Mouse (Mus musculus) heart, postnatal 0 days (tissue): ENCODE data around the gene Sox13. TPM values are rescaled to one million over a fixed set of nuclear protein-coding genes. Genes with fewer than 3 reads are reported as not detected.
A peak's percentile ranks its signal among the peaks of the same experiment; 100 is the strongest.

Experiments used
- ATAC-seq: fragments of 200-750 bp; cut with Nextera tagmentation; 2 replicates; pipeline ENCODE4 v1.8.0; 2017; ENCODE audit warnings: low read depth, moderate number of reproducible peaks, moderate library complexity; ENCODE audit not compliant: insufficient read depth
- DNase-seq: peaks from one replicate; pipeline ENCODE4 v3.0.0-alpha.2; 2016; ENCODE audit warnings: low spot score
- H3K27ac ChIP-seq: fragments of 300-500 bp; sonication (generic); 2 replicates; pipeline ENCODE4 v1.5.1; 2014; ENCODE audit warnings: low read depth, mild to moderate bottlenecking
- H3K27me3 ChIP-seq: fragments of 300-500 bp; sonication (generic); 2 replicates; pipeline ENCODE4 v1.6.1; 2014; ENCODE audit warnings: low read length, mixed read lengths; ENCODE audit not compliant: control insufficient read depth, insufficient read depth
- H3K36me3 ChIP-seq: fragments of 300-500 bp; sonication (generic); replicated peaks from 2 replicates; pipeline ENCODE4 v1.6.1; 2014; ENCODE audit warnings: low read length, mixed read lengths; ENCODE audit not compliant: control insufficient read depth, insufficient read depth
- H3K4me1 ChIP-seq: fragments of 300-500 bp; sonication (generic); 2 replicates; pipeline ENCODE4 v1.6.1; 2014; ENCODE audit warnings: antibody characterized with exemption; ENCODE audit not compliant: control insufficient read depth, insufficient read depth
- H3K4me2 ChIP-seq: fragments of 300-500 bp; sonication (generic); 2 replicates; pipeline ENCODE4 v1.6.1; 2014; ENCODE audit warnings: low read depth, mild to moderate bottlenecking, low read length, moderate library complexity
- H3K4me3 ChIP-seq: fragments of 300-500 bp; sonication (generic); 2 replicates; pipeline ENCODE4 v1.5.1; 2014; ENCODE audit warnings: low read depth, low read length
- H3K9ac ChIP-seq: fragments of 300-500 bp; sonication (generic); replicated peaks from 2 replicates; pipeline ENCODE4 v1.6.1; 2014; ENCODE audit warnings: low read depth, low read length, mixed read lengths
- H3K9me3 ChIP-seq: fragments of 300-500 bp; sonication (generic); replicated peaks from 2 replicates; pipeline ENCODE4 v1.6.1; 2016; ENCODE audit warnings: low read length; ENCODE audit not compliant: control insufficient read depth
- CTCF ChIP-seq: IDR thresholded peaks from 2 replicates; pipeline ENCODE4 v1.5.1; 2016; ENCODE audit warnings: antibody characterized with exemption, control low read depth, low read depth
- EP300 ChIP-seq: IDR thresholded peaks from 2 replicates; pipeline ENCODE4 v1.6.1; 2016; ENCODE audit warnings: antibody characterized with exemption, low read depth
- WGBS: fragments of 180-500 bp; shearing (Covaris S2); extraction: QIAGEN DNeasy Blood & Tissue Kit; methylation state at CpG from one replicate; pipeline ENCODE4 v1.1.7; 2014; 5-methylcytosine and 5-hydroxymethylcytosine counted together
- polyA plus RNA-seq: library from polyadenylated mRNA; unstranded; fragments of >200 nt; fragmentation: Nextera tagmentation; extraction: Ambion mirVana; gene quantifications from 2 replicates; pipeline ENCODE4 v1.2.1, GENCODE M21; 2015
- total RNA-seq: library from RNA; depleted of rRNA; stranded (reverse); fragments of >200 nt; gene quantifications from 2 replicates; pipeline ENCODE4 v1.2.3, GENCODE M21; 2014; ENCODE audit warnings: low replicate concordance

The Sox13 gene
- total and polyA plus RNA-seq, 2 experiments from 2014 or later, result 3.3 to 8.5 TPM

DNA sequence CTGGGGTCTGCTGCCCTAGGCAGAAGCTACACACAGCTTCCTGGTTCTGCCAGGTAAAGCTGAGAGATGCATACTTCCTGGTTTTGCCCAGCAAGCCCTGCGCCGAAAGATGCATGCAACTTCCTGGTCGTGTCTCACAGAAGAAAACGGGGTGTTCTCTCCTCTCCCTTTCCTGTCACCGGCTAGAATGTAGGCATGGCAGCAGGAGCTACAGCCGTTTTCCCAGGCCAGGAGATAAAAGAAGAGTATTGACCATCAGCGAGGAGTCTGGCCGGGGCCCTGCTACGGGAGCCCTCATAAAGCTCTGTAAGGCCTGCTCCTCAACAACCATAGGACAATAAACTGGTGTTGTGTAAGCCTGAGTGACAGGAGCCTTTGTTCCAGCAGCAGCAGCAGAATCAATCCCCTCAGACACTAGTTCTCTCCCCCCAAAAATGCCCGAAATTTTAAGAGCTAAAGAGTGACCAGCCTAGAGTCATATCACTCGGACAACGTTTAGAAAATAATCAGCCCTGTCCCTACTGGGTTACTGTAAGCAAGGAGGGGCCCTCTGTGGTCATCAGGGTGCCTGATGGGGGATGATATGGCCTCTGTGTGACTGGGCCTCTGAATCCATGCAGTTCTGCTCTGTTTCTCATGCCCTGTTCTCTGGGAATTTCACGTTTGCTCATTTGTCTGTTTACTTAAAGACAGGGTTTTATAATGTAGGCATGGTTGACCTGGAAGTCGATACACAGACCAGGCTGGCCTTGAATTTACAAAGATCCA, 13.9 kb upstream of the Sox13 start:
- Histone ChIP-seq H3K4me3 (no peak overlapping the region), H3K36me3 (no peaks in the 10 kb centered on the region), H3K9ac (no peak overlapping the region), H3K27ac (no peak overlapping the region), H3K4me1 (no peaks in the 10 kb centered on the region; the same call in 1 of the 2 replicates), H3K4me2 (no peak overlapping the region), H3K9me3 (peaks cover under 1% of the 10 kb centered on the region; the same call in 1 of the 2 replicates), H3K27me3 (no peaks in the 10 kb centered on the region)
- ATAC-seq, result no peak
- no peak for TF ChIP-seq CTCF
- TF ChIP-seq EP300, result no peak
- DNase-seq, result no peak
- 56% methylated on average over 14 of the region's 14 CpGs for WGBS

DNA sequence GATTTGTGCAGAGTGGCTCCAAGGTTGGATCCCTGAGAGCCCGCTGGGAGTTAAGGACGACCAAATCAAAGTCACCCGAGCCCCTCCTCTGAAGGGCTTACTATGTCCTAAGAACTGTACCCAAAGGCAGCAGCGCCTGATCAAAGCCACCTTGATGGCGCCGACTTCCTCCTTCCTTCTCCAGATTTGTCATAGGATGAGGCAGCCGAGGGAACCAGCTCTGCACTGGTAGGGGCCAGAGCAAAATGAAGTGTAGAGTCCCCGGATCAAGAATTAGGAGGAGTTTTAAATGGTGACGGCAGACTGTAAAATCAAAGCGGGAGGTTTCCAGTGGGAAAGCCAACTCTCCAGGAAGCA, 10.6 kb upstream of the Sox13 start:
- Histone ChIP-seq H3K27me3 (no peaks in the 10 kb centered on the region), H3K4me1 (no peaks in the 10 kb centered on the region; the same call in 1 of the 2 replicates), H3K36me3 (no peaks in the 10 kb centered on the region), H3K4me2 (peak overlapping the region; percentile 53), H3K27ac (no peak overlapping the region), H3K9me3 (peaks cover 6% of the 10 kb centered on the region; the same call in 1 of the 2 replicates), H3K9ac (0 out of 2 replicates have a peak overlapping the region, but pooled peaks have one; percentile 14), H3K4me3 (peak overlapping the region; percentile 32)
- WGBS, result 24% methylated on average over 10 of the region's 10 CpGs
- DNase-seq (no peak), ATAC-seq (no peak)
- no peak for TF ChIP-seq EP300
- TF ChIP-seq CTCF, result no peak

DNA sequence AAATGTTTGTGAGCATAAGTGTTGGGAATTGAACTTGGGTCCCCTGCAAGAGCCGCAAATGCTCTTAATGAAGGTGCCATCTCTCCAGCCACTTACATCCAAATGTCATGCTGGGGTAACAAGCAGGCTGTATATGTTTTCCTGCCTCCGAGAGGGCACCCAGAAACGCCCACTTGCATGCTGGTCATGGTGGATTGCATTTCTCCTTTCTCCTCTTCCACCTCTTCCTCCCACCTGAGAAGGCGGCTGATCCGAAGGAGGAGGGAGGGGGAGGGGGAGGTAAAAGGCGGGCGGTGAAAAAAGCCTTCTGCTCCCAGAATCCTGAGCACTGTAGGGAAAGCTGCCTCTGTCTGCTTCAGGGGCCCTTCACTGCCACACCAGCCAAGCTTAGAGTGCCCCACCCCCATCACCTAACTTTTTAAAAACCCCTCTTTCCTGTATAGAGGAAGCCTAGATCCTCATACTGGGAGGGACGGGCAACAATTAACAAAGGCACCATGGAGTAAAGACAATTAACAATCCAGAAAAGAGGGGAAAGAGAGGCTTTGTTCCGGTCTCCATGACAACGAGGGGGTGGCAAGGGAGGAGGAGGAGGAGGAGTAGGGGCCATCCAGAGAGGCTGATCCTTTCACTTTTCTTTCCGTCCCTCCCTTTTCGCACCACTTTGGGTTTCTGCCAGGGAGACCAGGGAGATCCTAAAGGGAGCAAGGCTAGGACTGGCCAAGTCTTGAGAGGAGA, 10.0 kb upstream of the Sox13 start:
- WGBS, result 24% methylated on average over 10 of the region's 12 CpGs
- H3K4me3 ChIP-seq, result peak overlapping the region; percentile 32
- H3K9me3 ChIP-seq, result peaks cover 11% of the 10 kb centered on the region; the same call in 1 of the 2 replicates
- no peaks in the 10 kb centered on the region; the same call in 1 of the 2 replicates for H3K4me1 ChIP-seq
- no peaks in the 10 kb centered on the region for H3K36me3 ChIP-seq
- ATAC-seq, result 0 out of 2 replicates have a peak, but pooled peaks have one; percentile 30
- H3K27me3 ChIP-seq, result no peaks in the 10 kb centered on the region
- H3K4me2 ChIP-seq, result peak overlapping the region; percentile 53
- H3K27ac ChIP-seq, result no peak overlapping the region
- H3K9ac ChIP-seq, result 0 out of 2 replicates have a peak overlapping the region, but pooled peaks have one; percentile 14
- TF ChIP-seq CTCF (no peak), EP300 (no peak)
- DNase-seq, result peak; percentile 20

DNA sequence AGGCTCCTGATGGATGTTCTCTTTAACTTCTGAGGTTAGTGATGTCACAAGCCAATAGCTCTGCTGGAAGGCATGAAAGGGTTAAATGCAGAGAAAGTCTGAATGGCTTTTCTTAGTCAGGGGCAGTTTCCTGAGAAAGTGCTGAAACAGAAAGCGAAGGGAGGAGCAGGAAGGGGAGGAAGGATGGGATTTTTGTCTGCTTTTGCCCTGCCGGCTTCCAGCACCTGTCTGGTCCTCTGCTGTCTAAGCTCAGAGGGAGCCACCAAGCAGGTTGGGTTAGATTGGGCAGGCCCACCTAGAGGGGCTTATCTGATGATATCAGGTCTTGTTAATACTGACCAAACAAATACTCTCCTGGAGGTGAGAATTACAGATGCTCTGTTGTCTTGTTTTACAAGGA, 8.4 kb upstream of the Sox13 start:
- WGBS, result 56% methylated on average over 2 of the region's 2 CpGs
- Histone ChIP-seq H3K4me1 (no peaks in the 10 kb centered on the region; the same call in 1 of the 2 replicates), H3K4me3 (no peak overlapping the region), H3K27me3 (no peaks in the 10 kb centered on the region), H3K9ac (no peak overlapping the region), H3K36me3 (no peaks in the 10 kb centered on the region), H3K4me2 (no peak overlapping the region), H3K9me3 (peaks cover 12% of the 10 kb centered on the region; the same call in 1 of the 2 replicates), H3K27ac (no peak overlapping the region)
- DNase-seq (no peak), ATAC-seq (no peak)
- TF ChIP-seq EP300, result no peak
- no peak for TF ChIP-seq CTCF

DNA sequence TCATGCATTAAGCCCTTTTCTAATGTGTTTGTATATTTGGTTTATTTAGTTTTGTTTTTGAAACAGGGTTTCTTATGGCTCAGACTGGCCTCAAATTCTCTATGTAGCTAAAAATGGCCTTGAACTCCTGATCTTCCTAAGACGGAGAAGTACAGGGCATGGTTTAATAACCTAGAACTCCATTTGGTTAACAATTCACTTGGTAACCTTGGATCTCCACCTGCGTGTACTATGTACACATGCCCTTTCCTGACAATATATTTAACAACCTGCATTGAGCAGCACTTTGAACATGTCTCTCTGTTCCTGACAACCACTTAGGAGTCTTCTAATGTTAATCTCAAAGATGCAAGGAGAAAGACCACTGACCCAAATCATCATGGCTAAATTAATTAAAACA, 7.0 kb upstream of the Sox13 start:
- H3K27me3 ChIP-seq, result no peaks in the 10 kb centered on the region
- no peaks in the 10 kb centered on the region; the same call in 1 of the 2 replicates for H3K4me1 ChIP-seq
- DNase-seq (no peak), ATAC-seq (no peak)
- H3K9ac ChIP-seq, result no peak overlapping the region
- TF ChIP-seq CTCF, result no peak
- no peak for TF ChIP-seq EP300
- no peaks in the 10 kb centered on the region for H3K36me3 ChIP-seq
- no peak overlapping the region for H3K4me2 ChIP-seq
- 87% methylated on average over 2 of the region's 2 CpGs for WGBS
- H3K4me3 ChIP-seq, result no peak overlapping the region
- no peak overlapping the region for H3K27ac ChIP-seq
- H3K9me3 ChIP-seq, result peaks cover 12% of the 10 kb centered on the region; the same call in 1 of the 2 replicates
